Mouse (Mus musculus) bone marrow, adult 2 months (tissue): Measurements from ENCODE around the gene Cyb561a3.

Experiments used
- CTCF ChIP-seq: fragments of 200-500 bp; IDR thresholded peaks from 2 replicates; pipeline ENCODE4 v1.5.1; 2011; ENCODE audit warnings: low read length, control low read depth; ENCODE audit not compliant: control insufficient read depth, insufficient read depth
- POLR2A ChIP-seq: fragments of 200-500 bp; IDR thresholded peaks from 2 replicates; pipeline ENCODE4 v1.6.1; 2011; ENCODE audit warnings: low read depth, mild to moderate bottlenecking, control low read depth, low read length, borderline replicate concordance; ENCODE audit not compliant: control insufficient read depth

- TF ChIP-seq POLR2A (no peak), CTCF (no peak)
Observed at GRCm38 (mm10) chr19:10590301-10590700, 13.3 kb downstream of the Cyb561a3 start.
